Mouse (Mus musculus): ENCODE measurements around the gene Gpbp1l1. TPM values are rescaled to one million over a fixed set of nuclear protein-coding genes. Genes with fewer than 3 reads are reported as not detected.
A peak's percentile ranks its signal among the peaks of the same experiment; 100 is the strongest.

Gpbp1l1 gene
- total RNA-seq (2021) = 87.0 and 91.7 TPM in 2 replicates
- long read RNA-seq, experiment 1, transcript Gpbp1l1-201 (12 exons, 3,588 nt) = major isoform, 27 of 40 reads
- long read RNA-seq, experiment 1, partial matches to known transcripts = 11 of 40 reads
- long read RNA-seq, experiment 1, other reads (novel, unspliced or antisense) = 2 of 40 reads
- long read RNA-seq, experiment 2, transcript Gpbp1l1-201 (12 exons, 3,588 nt) = major isoform, 12 of 20 reads
- long read RNA-seq, experiment 2, partial matches to known transcripts = 1 of 20 reads
- long read RNA-seq, experiment 2, other reads (novel, unspliced or antisense) = 7 of 20 reads

DNA sequence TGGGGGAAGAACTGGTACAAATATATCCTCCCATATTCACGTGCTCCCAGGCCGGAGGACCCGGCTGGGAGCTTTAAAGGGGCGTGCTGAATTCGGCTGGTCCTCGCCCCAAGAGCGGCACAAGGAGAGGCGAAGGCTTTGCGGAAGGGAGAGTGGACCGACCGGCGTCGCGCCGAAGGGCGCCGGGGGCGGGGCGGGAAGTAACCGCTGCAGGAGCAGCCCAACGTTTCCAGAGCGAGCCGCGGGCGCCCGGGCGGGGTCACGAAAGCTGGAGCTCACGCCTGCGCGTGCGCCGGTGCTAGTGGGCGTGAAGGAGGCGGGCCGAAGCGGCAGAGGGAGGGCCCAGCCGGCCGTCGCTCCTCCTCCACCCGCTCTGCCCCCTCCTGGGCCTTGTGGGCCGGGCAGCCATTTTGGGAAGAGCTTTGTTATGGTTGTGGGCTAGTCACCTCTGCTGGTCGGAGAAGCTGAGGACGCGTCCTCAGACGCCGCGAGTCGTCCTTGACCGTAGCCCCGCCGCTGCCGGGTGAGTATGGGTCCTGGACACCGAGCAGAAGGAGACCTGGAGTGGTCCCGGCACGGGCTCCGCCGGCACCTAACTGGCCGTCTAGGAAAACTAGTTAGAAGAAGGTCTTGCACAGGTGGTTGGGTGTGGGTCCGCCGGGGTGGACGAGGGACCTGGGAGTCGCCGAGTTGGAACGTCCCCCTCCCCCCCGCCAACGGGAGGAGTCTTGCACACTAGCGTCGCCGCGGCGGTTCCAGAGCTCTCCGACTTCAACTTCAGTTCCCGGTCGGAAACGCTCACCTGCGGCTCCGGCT, at the start of gene Gpbp1l1:
TSS of gene Gpbp1l1 (plus strand) at position 353 of the 816 bp plus-strand sequence.
- DNase-seq = peak; percentile 99

DNA sequence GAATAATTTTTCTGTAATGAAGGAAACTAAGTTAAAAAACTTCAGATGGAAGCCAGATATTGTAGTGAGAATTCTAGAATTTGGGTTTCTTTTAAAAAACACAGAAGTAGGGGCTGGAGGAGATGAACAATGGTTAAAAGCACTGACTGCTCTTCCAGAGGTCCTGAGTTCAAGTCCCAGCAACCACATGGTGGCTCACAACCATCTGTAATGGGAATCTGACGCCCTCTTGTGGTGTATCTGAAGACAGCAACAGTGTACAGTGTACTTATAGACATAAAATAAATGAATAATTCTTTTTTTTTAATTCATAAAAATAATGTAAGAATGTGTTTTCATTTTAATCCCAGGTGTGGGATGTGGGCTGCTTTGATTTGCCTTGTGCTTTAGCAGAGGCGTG, 26.3 kb upstream of the Gpbp1l1 start:
- no peak for DNase-seq

DNA sequence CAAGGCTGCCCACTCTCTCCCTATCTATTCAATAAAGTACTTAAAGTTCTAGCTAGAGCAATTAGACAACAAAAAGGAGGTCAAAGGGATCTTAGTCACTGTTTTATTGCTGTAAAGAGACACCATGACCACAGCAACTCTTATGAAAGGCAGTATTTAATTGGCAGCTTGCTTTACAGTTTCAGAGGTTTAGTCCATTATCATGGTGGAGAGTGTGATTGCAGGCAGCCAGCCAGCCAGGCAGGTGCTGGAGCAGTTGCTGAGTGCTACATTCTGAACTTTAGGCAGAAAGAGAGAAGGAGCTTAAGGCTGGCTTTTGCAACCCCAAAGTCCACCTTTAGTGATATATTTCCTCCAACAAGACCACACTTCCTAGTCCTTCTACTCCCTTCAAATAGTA, 21.1 kb upstream of the Gpbp1l1 start:
- no peak for DNase-seq

DNA sequence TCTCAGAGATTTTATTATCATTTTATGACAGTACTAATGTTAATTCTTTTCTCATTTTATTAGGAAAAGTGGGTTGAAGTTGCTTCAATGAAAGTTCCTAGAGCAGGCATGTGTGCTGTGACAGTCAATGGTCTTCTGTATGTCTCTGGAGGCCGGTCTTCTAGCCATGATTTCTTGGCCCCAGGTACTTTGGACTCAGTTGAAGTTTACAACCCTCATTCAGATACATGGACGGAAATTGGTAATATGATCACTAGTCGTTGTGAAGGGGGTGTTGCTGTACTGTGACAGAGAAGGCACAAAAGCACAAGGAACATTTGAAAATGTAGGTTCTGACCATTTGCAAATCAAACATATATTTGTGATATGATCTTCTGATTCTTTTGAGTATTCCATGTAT, 19.7 kb upstream of the Gpbp1l1 start:
- no peak for DNase-seq

DNA sequence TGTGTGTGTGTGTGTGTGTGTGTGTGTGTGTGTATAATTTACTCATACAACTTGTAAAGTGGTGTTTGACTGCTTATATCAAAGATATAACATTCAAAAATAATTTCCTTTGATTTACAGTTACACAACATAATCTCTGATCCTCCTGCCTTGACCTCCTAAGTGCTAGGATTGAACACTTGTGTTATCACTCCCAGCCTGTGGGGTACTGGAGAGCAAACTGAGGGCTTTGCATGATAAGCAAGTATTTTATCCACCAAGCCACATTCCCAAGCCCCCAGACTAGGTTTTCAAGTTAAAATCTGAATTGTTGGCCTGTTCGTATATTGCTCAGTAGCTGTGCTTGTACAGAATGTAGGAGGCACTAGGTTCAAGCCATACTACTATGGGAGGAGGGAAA, 7.0 kb upstream of the Gpbp1l1 start:
- DNase-seq = no peak

DNA sequence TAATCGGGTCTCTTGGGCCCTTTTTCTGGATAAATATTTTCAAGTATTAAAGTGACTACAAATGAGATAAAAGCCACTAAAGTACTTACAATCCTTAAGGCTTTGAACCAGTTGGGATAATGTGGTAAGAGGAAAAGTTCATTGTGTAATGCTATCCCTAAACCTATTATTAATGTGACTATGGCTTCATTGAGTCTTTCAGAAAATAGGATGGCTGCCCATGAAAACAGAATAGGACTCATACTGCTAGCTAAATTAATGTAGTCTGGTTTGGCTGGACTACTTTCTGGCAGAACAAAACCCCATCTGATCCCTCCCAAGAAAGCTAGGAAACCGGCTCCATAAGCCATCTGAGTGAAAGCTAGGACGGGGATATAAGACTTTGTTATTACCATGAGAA, 4.4 kb upstream of the Gpbp1l1 start:
- no peak for DNase-seq

DNA sequence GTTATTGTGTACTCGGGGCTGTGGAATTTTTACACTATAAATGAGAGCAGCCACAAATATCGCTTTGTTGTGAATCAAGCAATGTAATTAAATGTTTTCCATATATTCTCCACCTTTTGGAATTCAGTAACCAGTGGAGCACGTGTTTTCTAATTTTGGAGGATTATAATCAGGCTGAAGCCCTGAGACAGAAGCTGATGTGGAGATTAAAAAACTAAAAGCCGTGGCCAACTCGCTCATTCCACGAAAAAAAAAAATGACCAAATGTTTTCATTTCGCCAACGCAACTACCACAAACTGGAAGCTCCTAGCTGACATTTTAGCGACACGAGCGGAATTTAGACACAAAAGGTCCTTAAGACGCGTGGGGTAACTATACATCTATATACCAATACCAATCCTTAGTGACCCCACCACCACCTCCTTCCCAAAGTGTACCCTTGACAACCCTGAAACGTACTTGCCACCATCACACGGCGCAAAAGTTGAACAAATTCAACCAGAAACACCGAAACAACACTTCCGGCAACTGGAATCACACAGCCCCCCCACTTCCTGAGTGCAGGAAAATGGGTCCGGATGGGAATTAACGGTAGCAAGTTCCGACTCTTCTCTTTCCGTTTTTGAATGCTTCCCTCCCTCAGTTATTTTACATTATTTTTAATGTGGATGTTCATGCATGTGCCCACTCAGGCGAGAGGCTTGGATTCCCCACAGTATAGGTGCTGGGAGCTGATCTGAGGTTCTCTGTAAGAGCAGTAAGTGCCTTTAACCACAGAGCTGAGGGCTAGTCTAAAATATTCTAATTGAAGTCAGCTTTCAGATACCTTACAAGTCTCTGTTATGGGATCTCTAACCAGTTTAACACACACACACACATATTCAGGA, 1.8 kb upstream of the Gpbp1l1 start, which contains the start of gene Tmem69:
TSS of gene Tmem69 (minus strand) at position 524 of the 888 bp plus-strand sequence.
- peak; percentile 91 for DNase-seq

DNA sequence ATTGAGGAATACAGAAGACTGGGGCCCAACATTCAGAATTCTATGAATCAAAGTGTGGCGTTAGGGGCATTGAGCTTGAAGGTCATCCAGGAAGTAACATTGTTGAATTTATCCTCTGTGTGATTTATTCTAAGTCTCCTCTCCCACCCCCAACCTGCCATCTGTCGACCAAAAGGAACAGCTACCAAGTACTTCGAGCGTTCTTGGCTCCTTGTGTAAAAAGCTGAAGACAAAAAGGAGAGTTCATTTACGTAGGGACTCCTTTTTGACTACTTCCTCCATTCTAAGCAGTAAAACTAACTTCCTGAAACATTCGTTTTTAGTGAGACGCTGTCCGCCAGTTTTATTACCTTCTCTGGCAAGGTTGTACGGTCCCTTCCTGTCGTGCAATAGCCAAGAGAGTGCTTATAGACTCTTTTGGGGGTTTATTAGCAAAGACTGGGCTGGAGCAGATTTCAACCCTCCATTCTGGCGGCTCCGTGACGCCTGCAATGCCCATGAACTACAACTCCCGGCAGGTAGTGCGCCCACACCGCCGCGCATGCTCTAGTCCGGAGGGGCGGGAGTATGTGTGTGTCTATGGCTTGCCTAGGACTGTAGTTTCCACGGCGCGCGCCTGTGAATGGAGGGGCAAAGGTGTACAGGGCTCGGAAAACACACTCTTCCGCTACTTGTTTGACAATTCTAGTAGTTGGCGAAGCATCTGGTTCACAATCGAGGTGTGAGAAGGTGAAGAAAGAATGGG, 725 bp upstream of the Gpbp1l1 start:
- peak; percentile 96 for DNase-seq

DNA sequence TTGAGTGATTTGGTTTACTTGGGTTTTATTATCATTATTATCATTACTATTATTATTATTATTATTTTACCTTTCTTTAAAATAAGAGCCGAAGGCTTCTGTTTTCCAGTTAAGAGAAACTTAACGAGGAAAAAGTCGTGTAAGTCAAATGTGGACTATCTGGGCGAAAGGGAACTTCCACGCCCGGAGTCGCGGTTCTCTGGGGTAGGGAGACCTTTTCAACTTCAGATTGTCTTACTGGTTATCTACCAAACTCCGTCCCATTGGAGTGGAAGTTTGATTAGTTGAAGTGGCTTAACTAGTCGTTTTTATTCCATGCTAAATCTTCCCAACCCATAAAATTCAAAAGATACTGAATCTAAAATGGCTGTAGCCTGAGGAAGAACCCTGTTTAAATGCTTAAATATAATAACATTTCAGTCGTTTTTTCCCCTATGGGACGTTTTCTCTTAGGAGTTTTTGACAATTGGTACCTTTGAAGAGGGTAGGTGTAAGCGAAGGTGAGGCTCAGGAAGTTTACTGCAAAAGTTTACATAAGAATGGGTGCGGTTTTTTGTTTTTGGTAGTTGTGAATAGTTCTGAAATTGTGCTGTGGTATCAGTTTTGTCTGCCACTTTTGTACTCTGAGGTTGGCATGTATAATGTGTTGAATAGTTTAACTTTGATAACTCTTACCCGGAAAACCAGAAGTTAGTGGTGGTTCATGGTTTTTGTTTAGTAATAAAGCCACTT, 859 bp downstream of the Gpbp1l1 start:
- DNase-seq = peak; percentile 34

DNA sequence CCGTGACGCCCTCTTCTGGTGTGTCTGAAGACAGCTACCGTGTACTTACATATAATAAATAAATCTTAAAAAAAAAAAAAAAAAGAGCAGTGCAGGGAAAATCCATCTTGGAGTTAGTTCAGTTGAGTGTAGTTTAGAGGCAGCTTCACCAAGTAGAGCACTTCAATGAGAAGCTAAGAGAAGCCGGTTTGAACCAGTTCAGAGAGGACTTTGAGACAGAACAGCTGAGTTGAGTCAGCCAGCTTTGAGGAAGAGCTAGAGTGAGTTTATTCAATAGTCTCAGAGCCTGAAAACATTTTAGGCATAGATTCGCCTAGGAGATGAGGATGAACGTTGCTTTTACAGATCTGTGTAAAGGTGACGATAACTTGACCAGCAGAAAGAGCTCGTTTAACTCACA, 38.3 kb downstream of the Gpbp1l1 start:
- DNase-seq = no peak

DNA sequence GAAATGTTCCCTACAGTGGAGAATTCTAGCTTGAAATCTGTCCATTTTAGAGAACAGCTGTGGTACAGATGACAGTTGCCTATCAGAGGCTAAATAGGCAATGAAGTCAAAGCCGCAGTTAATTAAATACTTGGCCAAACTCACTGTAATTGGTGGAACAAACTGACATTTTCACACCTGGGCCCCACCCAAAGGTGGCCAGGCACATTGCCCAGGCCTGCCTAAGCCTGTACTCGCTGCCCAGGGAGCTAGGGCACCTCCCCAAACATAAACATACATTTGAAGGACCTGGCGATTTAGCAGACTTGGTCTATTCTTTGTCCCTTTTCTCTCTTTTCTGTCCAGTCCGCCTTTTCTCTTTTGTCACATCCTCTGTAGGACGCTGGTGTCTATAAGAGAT, 38.9 kb downstream of the Gpbp1l1 start, which contains the start of gene Ccdc17:
TSS of gene Ccdc17 (plus strand) at position 276 of the 400 bp plus-strand sequence.
- no peak for DNase-seq

DNA sequence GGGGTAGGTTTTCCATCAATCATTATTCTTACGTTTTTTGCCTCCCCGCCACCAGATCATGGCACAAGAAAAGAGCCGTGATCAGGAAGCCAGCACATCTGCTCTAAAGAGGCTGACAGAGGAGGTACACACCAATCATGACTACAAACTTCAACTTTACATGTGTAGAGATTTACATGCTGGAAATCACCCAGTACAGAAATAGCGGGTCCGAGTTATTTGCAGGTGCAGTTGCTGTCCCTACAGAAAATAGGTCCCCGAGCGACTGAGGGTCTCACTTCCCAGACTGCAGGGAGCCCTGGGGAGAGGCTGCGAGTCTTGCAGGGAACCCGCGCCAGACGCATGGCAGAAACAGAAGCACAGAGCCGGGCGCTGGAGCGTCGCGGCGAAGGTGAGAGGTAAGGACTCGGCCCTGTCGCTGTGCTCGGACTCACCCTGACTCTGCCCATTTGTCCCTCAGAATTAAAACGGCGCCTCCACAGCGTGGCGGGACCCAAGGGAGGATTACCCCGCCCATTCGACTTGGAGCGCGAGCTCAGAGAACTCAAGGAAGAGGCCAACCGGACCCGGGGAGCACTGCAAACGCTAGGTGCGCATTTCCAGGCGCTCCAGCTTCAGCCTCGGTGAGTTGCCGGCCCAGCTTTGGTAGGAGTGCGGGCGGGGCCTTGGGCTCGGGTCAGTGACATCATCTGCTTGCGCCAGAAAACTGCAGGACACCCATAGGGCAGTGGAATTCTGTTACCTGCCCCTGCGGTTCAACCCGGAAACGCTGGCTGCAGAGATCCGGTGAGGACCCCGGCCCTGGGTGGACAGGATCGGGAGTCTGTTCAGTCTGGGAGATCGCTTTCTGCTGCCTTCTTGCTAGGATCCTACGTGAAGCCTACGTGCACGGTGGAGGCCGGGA, 39.8 kb downstream of the Gpbp1l1 start:
- peak; percentile 96 for DNase-seq

DNA sequence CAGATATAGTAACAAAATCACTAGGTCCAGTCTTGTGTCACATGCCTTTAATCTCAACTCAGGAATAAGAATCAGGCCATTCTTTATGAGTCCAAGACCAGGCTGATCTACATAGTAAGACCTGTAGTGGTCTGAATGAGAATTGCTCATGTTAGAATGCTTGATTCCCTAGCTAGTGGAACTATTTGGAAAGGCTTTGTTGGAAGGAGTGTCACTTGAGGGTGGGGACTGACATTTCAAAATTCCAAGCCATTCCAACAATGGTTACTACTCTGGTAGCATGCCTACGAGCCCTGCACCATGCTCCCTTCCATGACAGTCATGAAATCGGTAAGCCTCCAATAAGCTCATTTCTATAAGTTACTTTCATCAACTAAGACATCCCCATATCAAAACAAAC, 55.2 kb downstream of the Gpbp1l1 start:
- no peak for DNase-seq

DNA sequence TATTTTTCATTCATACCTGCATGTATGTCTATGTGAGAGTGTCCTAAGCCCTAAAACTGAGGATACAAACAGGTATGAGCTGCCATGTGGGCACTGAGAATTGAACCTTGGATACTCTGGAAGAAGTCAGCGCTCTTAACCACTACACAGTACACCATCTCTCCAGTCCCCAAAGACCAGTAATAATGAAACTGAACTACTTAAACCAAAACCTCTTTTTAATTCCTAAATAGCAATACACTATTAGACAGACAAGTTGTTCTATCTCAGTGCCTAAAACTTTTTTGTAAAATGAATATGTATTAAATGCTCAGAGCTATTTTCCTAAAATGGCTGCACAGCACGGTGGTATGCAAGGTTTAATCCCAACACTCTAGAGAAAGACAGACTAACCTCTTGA, 57.8 kb downstream of the Gpbp1l1 start:
- DNase-seq = no peak

DNA sequence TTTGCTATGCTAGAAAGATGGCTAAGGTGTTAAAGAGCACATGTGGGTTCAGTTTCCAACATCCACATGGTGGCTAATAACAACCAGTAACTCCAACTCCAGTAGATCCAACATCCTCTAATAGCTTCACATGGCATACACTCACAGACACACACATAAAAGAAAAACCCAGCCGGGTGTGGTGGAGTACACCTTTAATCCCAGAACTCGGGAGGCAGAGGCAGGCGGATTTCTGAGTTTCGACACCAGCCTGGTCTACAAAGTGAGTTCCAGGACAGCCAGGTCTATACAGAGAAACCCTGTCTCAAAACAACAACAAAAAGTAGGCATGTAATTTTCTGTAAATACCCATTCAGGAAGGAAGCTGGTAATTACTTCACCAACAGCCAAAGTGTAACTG, 67.4 kb downstream of the Gpbp1l1 start:
- no peak for DNase-seq

DNA sequence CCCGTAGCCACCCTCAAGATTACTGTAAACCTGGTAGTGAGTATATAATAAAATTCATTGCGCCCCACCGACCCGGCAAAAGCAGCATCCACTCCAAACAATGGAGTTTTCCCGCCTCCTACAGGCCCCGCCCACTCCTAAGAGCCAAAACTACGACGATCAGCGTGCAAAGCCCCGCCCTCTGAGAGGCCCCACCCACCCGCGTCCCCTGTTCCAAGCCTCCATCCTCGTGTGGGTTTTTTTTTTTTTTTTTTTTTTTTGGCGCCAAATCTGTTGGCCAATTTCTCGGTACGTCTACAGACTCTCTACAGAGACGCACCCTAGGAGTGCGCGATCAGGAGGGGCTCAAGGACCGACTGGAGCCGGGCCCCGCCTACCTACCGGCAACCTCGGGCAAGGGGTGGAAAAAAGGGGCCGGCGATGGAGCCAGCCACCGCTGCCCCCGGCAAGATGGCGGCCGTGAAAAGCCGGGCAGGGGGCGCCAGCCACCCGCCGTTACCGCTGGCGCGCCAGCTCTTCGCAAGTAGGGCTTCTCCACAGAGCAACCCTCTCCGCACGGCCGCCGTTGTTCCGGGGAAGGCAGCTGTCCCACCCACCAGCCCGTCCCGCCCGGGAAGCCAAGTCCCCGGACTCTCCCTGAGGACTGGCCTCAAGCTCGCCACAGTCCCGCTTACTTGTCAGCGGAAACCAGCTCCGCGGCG, 69.3 kb downstream of the Gpbp1l1 start:
- DNase-seq = peak; percentile 89

DNA sequence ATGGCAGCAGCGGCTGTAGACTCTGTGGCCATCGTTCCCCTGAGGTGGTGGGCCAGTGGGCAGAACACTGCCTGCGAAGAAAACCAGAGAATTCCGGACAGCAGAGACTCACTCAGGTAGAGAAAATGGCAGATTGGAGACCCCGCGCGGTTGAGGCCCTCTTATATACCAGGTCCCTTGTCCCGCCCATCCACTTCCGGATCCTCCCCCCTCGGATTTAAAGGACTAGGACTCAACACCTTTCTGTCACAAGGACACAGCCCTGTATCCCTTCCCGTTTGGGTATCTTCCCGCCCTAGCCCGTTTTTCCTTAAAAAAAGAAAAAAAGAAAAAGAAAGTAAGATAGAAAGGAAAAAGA, 69.9 kb downstream of the Gpbp1l1 start:
- DNase-seq = peak; percentile 95

DNA sequence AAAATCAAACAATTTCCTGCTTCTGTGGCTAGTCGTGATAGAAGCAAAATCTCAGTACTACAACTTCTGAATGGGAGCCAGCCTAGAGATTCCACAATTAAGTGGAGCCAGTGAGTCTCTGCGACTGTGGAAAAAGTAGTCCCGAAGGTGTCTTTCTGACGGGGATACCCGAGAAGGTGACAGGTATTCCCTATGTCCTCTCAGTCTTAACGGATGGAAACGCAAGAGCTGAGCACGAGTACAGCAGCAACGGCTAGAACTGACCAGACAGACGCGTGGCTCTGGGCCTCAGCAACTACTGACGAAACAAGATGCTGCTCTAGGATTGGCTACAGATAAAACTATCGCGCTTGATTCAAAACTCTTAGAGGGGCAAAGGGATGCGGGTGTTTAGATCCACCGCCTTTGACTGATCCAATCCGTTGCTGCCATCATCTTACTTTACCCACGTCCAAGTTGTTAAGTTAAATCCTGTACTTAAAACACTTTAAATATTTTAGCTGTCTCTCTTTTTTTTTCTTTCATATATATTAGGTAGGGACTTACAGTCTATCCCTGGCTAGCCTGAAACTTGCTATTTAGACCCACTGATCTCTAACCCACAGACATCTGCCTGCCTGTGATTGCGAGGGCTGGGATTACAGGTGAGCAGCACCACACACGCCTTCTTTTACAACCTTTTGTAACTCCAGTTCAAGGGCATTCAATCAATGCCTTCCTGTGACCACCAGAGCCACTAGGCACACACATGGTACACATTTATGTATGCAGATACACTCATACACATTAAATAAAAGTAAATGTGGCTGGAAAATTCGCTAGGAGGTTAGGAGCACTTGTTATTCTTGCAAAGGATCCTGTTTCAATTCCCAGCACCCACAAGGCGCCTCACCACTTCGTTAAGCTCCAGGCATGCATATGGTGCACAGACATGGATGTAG, 70.5 kb downstream of the Gpbp1l1 start, which contains the start of gene Nasp:
TSS of gene Nasp (minus strand) at position 220 of the 941 bp plus-strand sequence.
- peak; percentile 85 for DNase-seq
